Mouse (Mus musculus) stomach, embryonic 16.5 days (tissue): ENCODE measurements around the gene Col6a1. TPM values are rescaled to one million over a fixed set of nuclear protein-coding genes. Genes with fewer than 3 reads are reported as not detected.

Source experiments
- ATAC-seq: fragments of 200-750 bp; cut with Nextera tagmentation; 2 replicates; pipeline ENCODE4 v1.8.0; 2017; ENCODE audit warnings: moderate number of reproducible peaks, moderate TSS enrichment; ENCODE audit not compliant: insufficient read depth, low FRiP score
- H3K27ac ChIP-seq: fragments of 300-500 bp; sonication (generic); 2 replicates; pipeline ENCODE4 v1.5.1; 2014; ENCODE audit warnings: low read length
- H3K27me3 ChIP-seq: fragments of 300-500 bp; sonication (generic); 2 replicates; pipeline ENCODE4 v1.6.1; 2014; ENCODE audit warnings: low read length, control low read depth, mixed read lengths; ENCODE audit not compliant: control insufficient read depth, insufficient read depth
- H3K36me3 ChIP-seq: fragments of 300-500 bp; sonication (generic); 2 replicates; pipeline ENCODE4 v1.6.1; 2014; ENCODE audit warnings: low read length; ENCODE audit not compliant: control insufficient read depth, insufficient read depth
- H3K4me1 ChIP-seq: fragments of 300-500 bp; sonication (generic); 2 replicates; pipeline ENCODE4 v1.6.1; 2014; ENCODE audit warnings: low read length, control low read depth, mixed read lengths; ENCODE audit not compliant: control insufficient read depth, insufficient read depth
- H3K4me2 ChIP-seq: fragments of 300-500 bp; sonication (generic); 2 replicates; pipeline ENCODE4 v1.6.1; 2014; ENCODE audit warnings: low read depth, low read length, mixed read lengths
- H3K4me3 ChIP-seq: fragments of 300-500 bp; sonication (generic); replicated peaks from 2 replicates; pipeline ENCODE4 v1.5.1; 2014; ENCODE audit warnings: mild to moderate bottlenecking, low read length
- H3K9ac ChIP-seq: fragments of 300-500 bp; sonication (generic); 2 replicates; pipeline ENCODE4 v1.6.1; 2014; ENCODE audit warnings: low read length
- H3K9me3 ChIP-seq: fragments of 300-500 bp; sonication (generic); replicated peaks from 2 replicates; pipeline ENCODE4 v1.6.1; 2016; ENCODE audit warnings: low read length, control low read depth; ENCODE audit not compliant: control insufficient read depth
- WGBS: fragments of 180-500 bp; shearing (Covaris S2); extraction: QIAGEN DNeasy Blood & Tissue Kit; methylation state at CpG from one replicate; pipeline ENCODE4 v1.1.7; 2014; 5-methylcytosine and 5-hydroxymethylcytosine counted together
- polyA plus RNA-seq: library from polyadenylated mRNA; unstranded; fragments of >200 nt; fragmentation: Nextera tagmentation; extraction: Ambion mirVana; gene quantifications from 2 replicates; pipeline ENCODE4 v1.2.1, GENCODE M21; 2015

Gene Col6a1
- 433 and 468 TPM in 2 replicates for polyA plus RNA-seq

DNA sequence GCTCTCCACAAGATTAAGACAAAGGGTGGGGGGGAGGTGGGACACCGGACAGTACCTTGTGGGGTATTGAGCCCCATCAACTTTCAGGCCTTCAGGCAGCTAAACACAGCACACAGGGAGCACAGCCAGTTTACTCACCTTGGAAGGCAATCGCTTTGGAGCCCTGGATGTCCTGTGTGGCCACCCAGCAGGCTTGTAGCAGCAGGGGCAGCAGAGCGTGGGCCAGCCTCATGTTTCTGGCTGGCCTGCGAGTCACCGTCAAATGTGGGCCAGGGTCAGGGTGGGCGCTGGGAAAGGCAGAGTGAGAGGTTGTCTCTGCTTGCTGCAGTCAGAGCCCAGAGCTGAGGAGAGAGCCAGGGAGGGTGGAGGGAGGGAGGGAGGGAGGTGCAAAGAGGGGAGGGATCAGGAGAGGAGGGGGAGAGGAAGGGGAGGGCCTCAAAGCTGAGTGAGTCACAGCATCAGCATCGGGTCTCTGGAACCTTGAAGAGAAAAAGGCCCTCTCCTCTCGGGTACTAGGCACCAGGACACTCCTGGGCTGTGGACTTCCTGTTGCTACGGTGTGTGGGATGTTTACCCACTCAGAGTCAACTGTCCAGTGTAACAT lies at the start of gene Col6a1:
TSS of gene Col6a1 (minus strand) at position 487 of the 604 bp plus-strand sequence.
- Histone ChIP-seq H3K9me3 (no peaks in the 10 kb centered on the region), H3K4me2 (peak within 1 kb of the TSS; percentile 78), H3K9ac (peak within 1 kb of the TSS; percentile 84), H3K4me3 (peak within 1 kb of the TSS; percentile 67), H3K27me3 (no peaks in the 10 kb centered on the region), H3K27ac (peak within 1 kb of the TSS; percentile 88), H3K4me1 (peaks cover 23% of the 10 kb centered on the region), H3K36me3 (peaks cover 7% of the 10 kb centered on the region; the same call in 1 of the 2 replicates)
- ATAC-seq: peak; percentile 78
- WGBS: 18% methylated on average over 9 of the region's 9 CpGs

- H3K27me3 ChIP-seq: no peaks in the 10 kb centered on the region
- no peak overlapping the region for H3K4me2 ChIP-seq
- H3K27ac ChIP-seq: no peak overlapping the region
- H3K9me3 ChIP-seq: no peaks in the 10 kb centered on the region
- no peaks in the 10 kb centered on the region for H3K4me1 ChIP-seq
- no peak overlapping the region for H3K4me3 ChIP-seq
- ATAC-seq: no peak
- H3K36me3 ChIP-seq: no peaks in the 10 kb centered on the region
- WGBS: 94% methylated on average over 3 of the region's 3 CpGs
- no peak overlapping the region for H3K9ac ChIP-seq
Measured at GRCm38 (mm10) chr10:76771624-76772023, 45.7 kb upstream of the Col6a1 start.

GRCm38 (mm10) chr10:76771086-76771485 lies 45.1 kb upstream of the Col6a1 start:
- H3K9me3 ChIP-seq: no peaks in the 10 kb centered on the region
- H3K9ac ChIP-seq: no peak overlapping the region
- no peaks in the 10 kb centered on the region for H3K36me3 ChIP-seq
- H3K4me2 ChIP-seq: no peak overlapping the region
- H3K4me1 ChIP-seq: no peaks in the 10 kb centered on the region
- 55% methylated on average over 5 of the region's 5 CpGs for WGBS
- no peak overlapping the region for H3K27ac ChIP-seq
- no peak overlapping the region for H3K4me3 ChIP-seq
- no peaks in the 10 kb centered on the region for H3K27me3 ChIP-seq
- ATAC-seq: no peak

- no peaks in the 10 kb centered on the region for H3K9me3 ChIP-seq
- H3K9ac ChIP-seq: no peak overlapping the region
- H3K27ac ChIP-seq: no peak overlapping the region
- 91% methylated on average over 6 of the region's 6 CpGs for WGBS
- no peaks in the 10 kb centered on the region for H3K27me3 ChIP-seq
- H3K36me3 ChIP-seq: no peaks in the 10 kb centered on the region
- H3K4me3 ChIP-seq: no peak overlapping the region
- no peak overlapping the region for H3K4me2 ChIP-seq
- ATAC-seq: no peak
- no peaks in the 10 kb centered on the region for H3K4me1 ChIP-seq
Measured at GRCm38 (mm10) chr10:76769581-76769980, 43.6 kb upstream of the Col6a1 start.

- H3K4me2 ChIP-seq: no peak overlapping the region
- H3K27ac ChIP-seq: no peak overlapping the region
- H3K27me3 ChIP-seq: no peaks in the 10 kb centered on the region
- ATAC-seq: no peak
- no peaks in the 10 kb centered on the region for H3K4me1 ChIP-seq
- H3K9me3 ChIP-seq: no peaks in the 10 kb centered on the region
- 78% methylated on average over 1 of the region's 1 CpGs for WGBS
- no peaks in the 10 kb centered on the region for H3K36me3 ChIP-seq
- no peak overlapping the region for H3K4me3 ChIP-seq
- H3K9ac ChIP-seq: no peak overlapping the region
Measured at GRCm38 (mm10) chr10:76766196-76766595, 40.2 kb upstream of the Col6a1 start.

DNA sequence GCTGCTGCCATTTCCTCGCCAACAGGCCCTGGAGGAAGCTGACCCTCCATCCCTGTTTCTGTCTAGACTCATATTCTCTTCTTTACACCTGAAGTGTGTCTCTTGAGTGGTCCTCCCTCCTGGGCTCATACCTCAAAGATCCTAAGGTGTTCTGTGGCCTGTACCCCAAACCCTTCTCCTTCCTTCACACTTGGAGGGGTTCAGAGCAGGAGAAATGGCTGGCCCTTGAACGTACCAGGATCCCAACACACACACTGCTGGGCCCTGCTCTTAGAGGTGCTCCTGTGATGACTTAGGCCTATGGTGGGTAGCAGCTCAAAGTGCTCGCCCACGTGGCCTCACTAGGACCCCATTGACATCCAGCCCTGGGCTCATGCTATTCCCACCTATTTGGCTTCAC lies 39.0 kb upstream of the Col6a1 start:
- no peak overlapping the region for H3K4me2 ChIP-seq
- H3K27me3 ChIP-seq: no peaks in the 10 kb centered on the region
- no peaks in the 10 kb centered on the region for H3K36me3 ChIP-seq
- H3K4me1 ChIP-seq: no peaks in the 10 kb centered on the region
- WGBS: 94% methylated on average over 4 of the region's 4 CpGs
- H3K27ac ChIP-seq: no peak overlapping the region
- no peak overlapping the region for H3K9ac ChIP-seq
- no peak for ATAC-seq
- H3K4me3 ChIP-seq: no peak overlapping the region
- H3K9me3 ChIP-seq: no peaks in the 10 kb centered on the region

DNA sequence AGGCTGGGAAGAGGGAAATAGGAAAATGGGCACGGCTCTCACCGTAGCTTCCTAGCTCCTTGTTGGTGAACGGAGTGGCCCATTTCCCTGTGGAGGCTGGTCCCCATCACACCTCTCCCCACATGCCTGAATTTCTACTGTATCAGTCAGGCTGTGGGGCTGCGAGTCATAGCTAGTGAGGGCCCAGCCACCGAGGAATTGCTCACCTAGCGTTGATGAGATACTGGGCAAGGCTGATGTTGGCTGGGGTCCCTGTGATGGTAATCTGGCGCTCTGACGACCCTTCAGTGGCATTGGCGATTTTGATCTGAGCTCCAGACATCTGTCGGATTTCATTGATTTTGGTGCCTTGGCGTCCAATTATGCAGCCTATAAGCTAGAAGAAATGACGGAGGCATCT lies 37.0 kb upstream of the Col6a1 start:
- Histone ChIP-seq H3K4me1 (no peaks in the 10 kb centered on the region), H3K4me2 (no peak overlapping the region), H3K4me3 (no peak overlapping the region), H3K9me3 (no peaks in the 10 kb centered on the region), H3K9ac (no peak overlapping the region), H3K36me3 (no peaks in the 10 kb centered on the region), H3K27ac (no peak overlapping the region), H3K27me3 (no peaks in the 10 kb centered on the region)
- WGBS: 87% methylated on average over 12 of the region's 12 CpGs
- ATAC-seq: no peak

DNA sequence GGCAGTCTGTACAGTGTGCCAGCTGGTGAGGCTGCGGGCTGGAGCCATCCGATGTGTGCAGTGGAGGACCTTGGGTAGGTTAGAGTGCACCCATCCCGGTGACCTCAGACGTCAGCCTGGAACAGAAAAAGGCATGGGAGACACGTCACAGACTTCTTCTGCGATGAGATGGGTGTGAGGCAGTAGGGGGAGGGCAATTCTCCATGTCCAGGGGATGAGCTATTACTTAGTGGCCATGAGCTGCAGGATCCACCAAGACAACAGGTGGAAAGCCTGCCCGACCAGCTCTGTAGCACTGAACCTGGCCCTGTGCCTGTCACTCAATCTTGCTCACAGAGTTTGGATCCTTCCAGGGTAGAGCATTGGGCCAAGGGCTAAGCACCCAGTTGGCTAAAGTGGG lies 36.4 kb upstream of the Col6a1 start:
- Histone ChIP-seq H3K4me3 (no peak overlapping the region), H3K4me2 (no peak overlapping the region), H3K27ac (no peak overlapping the region), H3K9me3 (no peaks in the 10 kb centered on the region), H3K9ac (no peak overlapping the region), H3K36me3 (no peaks in the 10 kb centered on the region), H3K4me1 (no peaks in the 10 kb centered on the region), H3K27me3 (no peaks in the 10 kb centered on the region)
- WGBS: 85% methylated on average over 7 of the region's 7 CpGs
- no peak for ATAC-seq

- Histone ChIP-seq H3K9ac (no peak overlapping the region), H3K27ac (no peak overlapping the region), H3K4me2 (no peak overlapping the region), H3K36me3 (no peaks in the 10 kb centered on the region), H3K4me3 (no peak overlapping the region), H3K9me3 (no peaks in the 10 kb centered on the region), H3K27me3 (no peaks in the 10 kb centered on the region), H3K4me1 (no peaks in the 10 kb centered on the region)
- no peak for ATAC-seq
- WGBS: 82% methylated on average over 5 of the region's 5 CpGs
Measured at GRCm38 (mm10) chr10:76759878-76760277, 33.9 kb upstream of the Col6a1 start.
